Mouse (Mus musculus) brown adipose tissue, adult 24 weeks (tissue): Measurements from ENCODE around the gene Slc36a1. TPM values are rescaled to one million over a fixed set of nuclear protein-coding genes. Genes with fewer than 3 reads are reported as not detected.

Experiments used
- H3K27ac ChIP-seq: fragments of 200-500 bp; replicated peaks from 2 replicates; pipeline ENCODE4 v1.5.1; 2012; ENCODE audit warnings: low read depth, mild to moderate bottlenecking, low read length
- H3K4me1 ChIP-seq: fragments of 200-500 bp; 2 replicates; pipeline ENCODE4 v1.6.1; 2012; ENCODE audit warnings: low read length, mixed read lengths; ENCODE audit not compliant: control insufficient read depth, insufficient read depth, insufficient read length
- H3K4me3 ChIP-seq: fragments of 200-500 bp; 2 replicates; pipeline ENCODE4 v1.5.1; 2012; ENCODE audit warnings: low read depth, mild to moderate bottlenecking, low read length, moderate library complexity; ENCODE audit not compliant: insufficient read depth
- polyA plus RNA-seq: library from polyadenylated mRNA; stranded (reverse); fragments of >200 nt; gene quantifications from 2 replicates; pipeline ENCODE4 v1.2.4, GENCODE M21; 2012; ENCODE audit not compliant: missing spikeins, insufficient read depth, insufficient read length

Gene Slc36a1
- polyA plus RNA-seq, 1 experiment: 3.4 TPM

GRCm38 (mm10) chr11:55187292-55187691, 16.9 kb upstream of the Slc36a1 start:
- H3K4me1 ChIP-seq: peaks cover 3% of the 10 kb centered on the region; the same call in 1 of the 2 replicates
- H3K4me3 ChIP-seq: no peak overlapping the region
- H3K27ac ChIP-seq: no peak overlapping the region

- Histone ChIP-seq H3K27ac (no peak overlapping the region), H3K4me1 (peaks cover 3% of the 10 kb centered on the region; the same call in 1 of the 2 replicates), H3K4me3 (no peak overlapping the region)
Measured at GRCm38 (mm10) chr11:55187777-55188176, 16.4 kb upstream of the Slc36a1 start.

- H3K4me1 ChIP-seq: peaks cover 3% of the 10 kb centered on the region; the same call in 1 of the 2 replicates
- H3K27ac ChIP-seq: no peak overlapping the region
Measured at GRCm38 (mm10) chr11:55190216-55190615, 13.9 kb upstream of the Slc36a1 start.

GRCm38 (mm10) chr11:55197086-55197485, 7.1 kb upstream of the Slc36a1 start:
- Histone ChIP-seq H3K4me3 (no peak overlapping the region), H3K27ac (peak overlapping the region; percentile 37; the same call in 1 of the 2 replicates)

More at GRCm38 (mm10) chr11:55190216-55190615, 13.9 kb upstream of the Slc36a1 start:
- no peak overlapping the region for H3K4me3 ChIP-seq

GRCm38 (mm10) chr11:55197740-55198510, 6.2 kb upstream of the Slc36a1 start:
- H3K4me1 ChIP-seq: peaks cover 8% of the 10 kb centered on the region
- peak overlapping the region; percentile 37 for H3K27ac ChIP-seq
- H3K4me3 ChIP-seq: no peak overlapping the region

More at GRCm38 (mm10) chr11:55197086-55197485, 7.1 kb upstream of the Slc36a1 start:
- H3K4me1 ChIP-seq: peaks cover 8% of the 10 kb centered on the region

GRCm38 (mm10) chr11:55204602-55205001, 452 bp downstream of the Slc36a1 start:
- Histone ChIP-seq H3K4me3 (peak overlapping the region; percentile 77), H3K27ac (0 out of 2 replicates have a peak overlapping the region, but pooled peaks have one; percentile 9)

GRCm38 (mm10) chr11:55208001-55208690, 4.0 kb downstream of the Slc36a1 start:
- Histone ChIP-seq H3K4me3 (no peak overlapping the region), H3K27ac (peak overlapping the region; percentile 57; the same call in 1 of the 2 replicates), H3K4me1 (peaks cover 20% of the 10 kb centered on the region)

More at GRCm38 (mm10) chr11:55204602-55205001, 452 bp downstream of the Slc36a1 start:
- H3K4me1 ChIP-seq: peaks cover 7% of the 10 kb centered on the region; the same call in 1 of the 2 replicates

- peaks cover 27% of the 10 kb centered on the region for H3K4me1 ChIP-seq
- no peak overlapping the region for H3K27ac ChIP-seq
- H3K4me3 ChIP-seq: no peak overlapping the region
Measured at GRCm38 (mm10) chr11:55209032-55209431, 4.9 kb downstream of the Slc36a1 start.

- H3K27ac ChIP-seq: no peak overlapping the region
- peaks cover 31% of the 10 kb centered on the region for H3K4me1 ChIP-seq
- H3K4me3 ChIP-seq: no peak overlapping the region
Measured at GRCm38 (mm10) chr11:55209626-55210353, 5.6 kb downstream of the Slc36a1 start.

GRCm38 (mm10) chr11:55213518-55213917, 9.4 kb downstream of the Slc36a1 start:
- H3K4me3 ChIP-seq: no peak overlapping the region
- H3K4me1 ChIP-seq: peaks cover 27% of the 10 kb centered on the region
- no peak overlapping the region; the same call in 1 of the 2 replicates for H3K27ac ChIP-seq

GRCm38 (mm10) chr11:55214161-55214560, 10.0 kb downstream of the Slc36a1 start:
- 0 out of 2 replicates have a peak overlapping the region, but pooled peaks have one; percentile 41 for H3K27ac ChIP-seq
- peaks cover 27% of the 10 kb centered on the region for H3K4me1 ChIP-seq
- H3K4me3 ChIP-seq: no peak overlapping the region

GRCm38 (mm10) chr11:55214978-55215377, 10.8 kb downstream of the Slc36a1 start:
- Histone ChIP-seq H3K27ac (no peak overlapping the region), H3K4me1 (peaks cover 21% of the 10 kb centered on the region), H3K4me3 (no peak overlapping the region)

GRCm38 (mm10) chr11:55216061-55216460, 11.9 kb downstream of the Slc36a1 start:
- Histone ChIP-seq H3K4me1 (peaks cover 19% of the 10 kb centered on the region), H3K27ac (no peak overlapping the region)

GRCm38 (mm10) chr11:55216830-55217229, 12.7 kb downstream of the Slc36a1 start:
- H3K27ac ChIP-seq: no peak overlapping the region
- H3K4me3 ChIP-seq: no peak overlapping the region
- peaks cover 16% of the 10 kb centered on the region for H3K4me1 ChIP-seq

More at GRCm38 (mm10) chr11:55216061-55216460, 11.9 kb downstream of the Slc36a1 start:
- no peak overlapping the region for H3K4me3 ChIP-seq

- H3K4me3 ChIP-seq: no peak overlapping the region
- H3K27ac ChIP-seq: no peak overlapping the region
- H3K4me1 ChIP-seq: peaks cover 12% of the 10 kb centered on the region
Measured at GRCm38 (mm10) chr11:55217418-55217817, 13.3 kb downstream of the Slc36a1 start.
